Mouse (Mus musculus) retina, postnatal 1 day (tissue): Measurements from ENCODE around the gene Slc16a14.
A peak's percentile ranks its signal among the peaks of the same experiment; 100 is the strongest.

Experiments
- DNase-seq: peaks from one replicate; pipeline ENCODE4 v3.0.0-alpha.2; 2012

Gene Slc16a14

GRCm38 (mm10) chr1:84910177-84910804 lies 24.6 kb downstream of the Slc16a14 start:
- DNase-seq: no peak

GRCm38 (mm10) chr1:84904467-84904866 lies 30.5 kb downstream of the Slc16a14 start:
- DNase-seq: no peak

GRCm38 (mm10) chr1:84899156-84899555 lies 35.8 kb downstream of the Slc16a14 start:
- DNase-seq: no peak

DNA sequence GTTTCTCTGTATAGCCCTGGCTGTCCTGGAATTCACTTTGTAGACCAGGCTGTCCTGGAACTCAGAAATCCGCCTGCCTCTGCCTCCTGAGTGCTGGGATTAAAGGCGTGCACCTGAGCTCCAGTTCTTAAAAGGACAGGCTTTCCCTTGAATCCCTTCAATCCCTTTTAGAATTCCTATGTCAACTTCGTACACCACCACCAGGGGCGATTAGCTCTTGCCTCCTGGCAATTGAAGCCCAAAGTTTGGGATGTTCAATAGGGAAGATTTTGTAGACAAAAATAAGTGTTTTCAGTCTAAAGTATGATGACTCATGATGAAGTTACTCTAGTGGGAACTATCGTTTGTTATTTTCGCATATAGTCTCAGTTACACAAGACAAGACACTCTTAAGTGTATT lies 37.6 kb downstream of the Slc16a14 start:
- no peak for DNase-seq

GRCm38 (mm10) chr1:84891746-84892145 lies 43.2 kb downstream of the Slc16a14 start:
- no peak for DNase-seq

- no peak for DNase-seq
Measured at GRCm38 (mm10) chr1:84890503-84890902, 44.4 kb downstream of the Slc16a14 start.

DNA sequence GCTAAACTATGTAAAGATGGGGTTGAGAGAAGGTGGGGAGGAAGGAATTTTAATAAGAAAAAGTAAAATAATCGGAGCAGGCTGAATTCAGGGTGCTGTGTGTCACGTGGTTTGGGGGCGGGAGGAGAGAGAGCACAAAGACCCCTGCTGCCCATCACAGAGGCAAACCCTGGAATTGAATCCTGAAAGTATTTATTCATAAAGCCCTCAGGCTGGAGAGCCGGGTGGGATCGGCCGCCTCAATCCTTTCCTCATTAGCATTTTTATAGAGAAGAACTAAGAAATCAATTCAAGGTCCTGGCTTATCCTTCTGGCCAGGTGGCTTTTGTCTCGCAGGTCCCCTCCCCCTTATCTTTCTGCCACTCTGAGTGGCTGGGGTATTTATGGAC lies 44.9 kb downstream of the Slc16a14 start:
- DNase-seq: peak; percentile 23

DNA sequence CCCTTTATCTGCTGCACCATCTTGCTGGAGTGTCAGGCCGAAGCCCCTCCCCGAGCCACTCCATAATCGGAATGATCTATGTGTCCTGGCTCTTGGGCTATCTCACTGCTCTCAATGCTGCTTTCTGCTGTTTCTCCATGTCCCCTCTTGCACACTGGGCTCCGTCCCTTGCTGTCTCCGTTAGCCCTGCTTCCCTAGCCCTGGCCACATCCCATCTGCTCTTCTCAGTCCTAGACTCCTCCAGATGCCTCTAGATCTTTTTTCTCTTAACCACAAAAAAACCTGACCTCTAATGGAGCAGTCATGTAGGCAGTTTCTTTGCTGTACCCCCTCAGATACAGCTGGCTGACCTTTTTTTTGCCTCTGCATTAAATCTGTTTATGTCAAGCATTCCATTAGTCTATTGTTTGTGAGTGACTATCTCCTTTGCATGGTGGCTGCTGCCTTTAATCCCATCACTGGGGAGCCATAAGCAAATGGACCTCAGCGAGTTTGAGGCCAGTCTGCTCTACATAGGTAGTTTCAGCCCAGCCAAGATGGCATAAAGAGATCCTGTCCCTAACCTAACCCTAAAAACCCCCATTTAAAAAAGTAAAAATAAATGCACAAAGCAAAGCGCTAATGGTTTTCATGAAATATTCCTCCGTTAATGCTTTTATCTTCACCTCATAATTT lies 45.5 kb downstream of the Slc16a14 start:
- DNase-seq: no peak

DNA sequence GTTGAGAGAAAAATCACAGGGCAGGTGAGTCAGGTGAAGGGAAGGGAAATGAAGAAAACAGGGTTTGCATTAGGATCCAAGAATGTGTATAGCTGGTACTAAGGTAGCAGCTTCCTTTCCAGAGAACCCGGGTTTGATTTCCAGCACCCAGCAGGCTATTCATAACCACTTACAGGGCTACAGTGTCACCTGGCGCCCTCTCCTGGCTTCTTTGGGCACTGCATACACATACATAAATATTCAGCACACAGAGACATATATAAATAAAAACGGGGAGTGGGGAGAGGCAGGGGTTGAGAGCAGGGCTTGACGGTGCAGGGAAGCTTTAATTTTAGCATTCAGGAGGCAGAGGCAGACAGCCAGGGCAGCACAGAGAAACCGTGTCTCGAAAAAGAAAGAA lies 49.0 kb downstream of the Slc16a14 start:
- DNase-seq: no peak

DNA sequence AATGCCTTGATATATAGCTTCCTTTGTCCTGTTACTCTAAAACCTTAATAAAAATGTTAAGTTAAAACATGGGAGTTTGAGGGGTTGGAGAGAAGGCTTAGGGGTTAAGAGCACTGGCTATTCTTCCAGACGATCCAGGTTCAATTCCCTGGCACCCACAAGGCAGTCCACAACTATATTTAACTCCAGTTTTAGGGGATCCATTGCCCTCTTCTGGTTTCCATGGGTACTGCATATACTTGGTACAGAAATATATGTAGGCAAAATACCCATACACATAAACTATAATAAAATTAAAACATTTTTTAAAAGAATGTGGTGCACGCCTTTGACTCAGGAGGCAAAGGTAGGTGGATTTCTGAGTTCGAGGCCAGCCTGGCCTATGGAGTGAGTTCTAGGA lies 49.8 kb downstream of the Slc16a14 start:
- DNase-seq: no peak

GRCm38 (mm10) chr1:84883889-84884288 lies 51.0 kb downstream of the Slc16a14 start:
- no peak for DNase-seq

GRCm38 (mm10) chr1:84882937-84883336 lies 52.0 kb downstream of the Slc16a14 start:
- no peak for DNase-seq

GRCm38 (mm10) chr1:84882066-84882532 lies 52.8 kb downstream of the Slc16a14 start:
- no peak for DNase-seq

GRCm38 (mm10) chr1:84881248-84882065 lies 53.5 kb downstream of the Slc16a14 start:
- no peak for DNase-seq

DNA sequence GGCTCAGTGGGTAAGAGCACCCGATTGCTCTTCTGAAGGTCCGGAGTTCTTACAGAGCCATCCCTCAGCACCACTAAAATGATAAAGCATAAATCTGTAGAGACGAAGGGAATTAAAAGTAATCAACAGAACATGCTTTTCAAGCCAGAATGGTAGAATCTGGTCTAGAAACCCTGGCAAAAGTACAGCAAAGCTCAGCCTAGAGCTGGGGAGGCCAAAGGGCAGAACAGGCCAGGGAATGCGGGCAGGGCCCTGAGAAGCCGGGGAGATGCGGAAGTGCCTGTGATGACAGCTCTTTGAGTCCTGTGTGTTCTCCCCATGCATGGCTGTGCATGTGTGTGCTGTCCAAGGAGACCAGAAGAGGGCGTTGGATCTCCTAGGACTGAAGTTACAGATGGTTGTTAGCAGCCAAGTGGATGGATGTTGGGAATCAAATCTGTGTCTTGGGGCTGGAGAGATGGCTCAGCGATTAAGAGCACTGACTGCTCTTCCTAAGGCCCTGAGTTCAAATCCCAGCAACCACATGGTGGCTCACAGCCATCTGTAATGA lies 55.3 kb downstream of the Slc16a14 start:
- DNase-seq: no peak

GRCm38 (mm10) chr1:84877590-84877989 lies 57.3 kb downstream of the Slc16a14 start:
- DNase-seq: no peak

DNA sequence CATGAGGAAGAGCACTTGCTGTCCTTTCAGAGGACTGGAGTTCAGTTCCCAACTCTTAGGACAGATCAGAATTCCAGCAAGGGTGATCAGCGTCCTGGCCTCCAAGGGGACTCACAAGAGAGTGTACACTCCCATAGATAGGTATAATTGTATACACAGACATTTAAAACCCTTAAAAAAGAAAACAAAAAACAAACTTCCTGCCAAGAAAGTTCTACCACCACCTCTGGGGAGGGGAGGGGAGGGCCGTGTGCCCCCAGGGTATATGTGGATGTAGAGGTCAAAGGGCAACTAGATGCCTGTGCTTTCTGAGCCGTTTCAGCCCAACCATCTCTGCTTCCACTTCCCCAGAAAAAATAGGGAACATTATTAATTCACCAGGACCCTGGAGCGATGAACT lies 62.0 kb downstream of the Slc16a14 start:
- DNase-seq: no peak

DNA sequence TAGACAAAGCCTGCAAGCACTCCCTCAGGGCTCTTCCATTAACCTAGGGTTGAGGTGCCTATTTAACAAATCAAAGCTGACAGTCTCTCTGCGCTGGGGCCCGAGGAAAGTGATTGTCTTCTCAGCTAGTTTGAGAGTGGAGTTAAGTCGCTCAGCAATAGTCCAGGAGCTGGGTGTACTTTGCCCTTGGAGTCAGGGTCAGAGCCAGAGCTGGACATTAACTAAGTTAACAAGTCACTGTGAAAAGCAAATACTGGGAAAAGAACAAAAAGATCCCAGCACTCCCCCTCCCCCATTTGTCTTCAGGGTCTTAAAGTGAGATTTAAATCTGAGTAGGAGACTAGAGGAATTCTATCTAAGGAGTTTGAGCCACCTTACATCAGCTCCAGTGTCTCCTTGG lies 62.8 kb downstream of the Slc16a14 start:
- no peak for DNase-seq

DNA sequence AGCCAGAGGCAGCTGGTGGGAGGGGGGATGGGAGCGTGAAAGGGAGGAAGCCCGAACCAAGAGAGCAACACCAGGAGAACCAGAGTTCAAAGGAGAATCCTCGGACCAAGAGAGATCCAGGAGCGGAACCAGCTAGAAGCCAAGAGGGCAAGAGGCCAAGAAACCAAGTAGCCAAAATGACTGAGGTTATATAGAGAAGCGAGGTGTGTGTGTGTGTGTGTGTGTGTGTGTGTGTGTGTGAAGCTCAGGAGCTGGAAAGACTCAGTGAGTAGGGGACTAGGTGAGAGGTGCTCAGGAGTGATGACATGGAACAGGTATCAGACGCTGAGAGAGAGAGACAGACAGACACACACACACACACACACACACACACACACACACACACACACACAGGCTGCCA lies 63.8 kb downstream of the Slc16a14 start:
- DNase-seq: no peak

DNA sequence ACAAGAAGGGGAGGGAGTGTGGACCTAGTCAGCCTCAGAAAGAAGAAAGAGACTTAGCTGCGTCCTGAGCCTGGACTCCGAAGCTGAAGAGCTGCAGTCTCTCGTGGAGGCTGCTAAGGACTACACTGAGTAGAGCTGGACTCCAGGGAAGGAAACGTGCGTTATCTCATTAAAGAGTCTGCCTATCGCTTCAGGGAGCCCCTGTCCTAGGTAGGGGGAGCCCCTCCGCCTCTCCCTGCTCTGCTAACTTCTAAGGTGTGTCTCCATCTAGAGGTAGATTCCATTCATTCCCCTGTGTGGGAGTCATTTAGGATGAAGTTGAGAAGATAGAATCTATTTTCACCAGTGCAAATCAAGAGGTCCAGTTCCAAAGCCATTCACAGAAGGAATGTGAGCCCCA lies 65.4 kb downstream of the Slc16a14 start:
- no peak for DNase-seq

DNA sequence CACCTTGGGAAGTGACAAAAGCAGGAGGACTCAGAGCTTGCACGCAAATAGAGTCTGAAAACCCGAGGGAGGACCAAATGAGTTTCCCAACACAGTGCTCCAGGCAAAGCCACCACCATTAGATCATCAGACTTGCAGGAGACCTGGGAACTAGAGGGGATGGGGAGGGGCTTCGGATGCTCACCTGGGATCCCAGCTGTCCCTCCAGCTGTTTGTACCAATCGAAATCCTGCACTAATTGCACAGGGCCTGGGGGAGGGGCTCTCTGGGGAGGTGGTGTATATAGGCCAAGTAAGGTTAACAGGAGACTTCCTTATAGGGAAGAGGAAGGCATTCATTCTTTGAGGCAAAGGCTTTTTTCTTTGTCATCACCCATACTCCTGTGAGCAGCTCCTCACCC lies 66.1 kb downstream of the Slc16a14 start:
- no peak for DNase-seq

DNA sequence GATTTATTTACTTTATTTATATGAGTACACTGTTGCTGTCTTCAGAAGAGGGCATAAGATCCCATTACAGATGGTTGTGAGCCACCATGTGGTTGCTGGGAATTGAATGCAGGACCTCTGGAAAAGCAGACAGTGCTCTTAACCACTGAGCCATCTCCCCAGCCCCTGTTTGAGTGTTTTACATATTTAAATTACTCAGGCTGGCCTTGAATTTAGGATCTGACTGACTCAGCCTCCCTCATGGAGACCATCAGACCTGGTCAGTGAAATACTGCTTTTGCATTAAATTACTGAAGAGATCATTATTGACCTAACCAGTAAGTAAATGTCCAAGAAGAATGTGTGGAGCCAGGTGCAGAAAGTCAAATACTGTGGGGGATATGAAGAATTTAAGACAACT lies 66.6 kb downstream of the Slc16a14 start:
- no peak for DNase-seq

DNA sequence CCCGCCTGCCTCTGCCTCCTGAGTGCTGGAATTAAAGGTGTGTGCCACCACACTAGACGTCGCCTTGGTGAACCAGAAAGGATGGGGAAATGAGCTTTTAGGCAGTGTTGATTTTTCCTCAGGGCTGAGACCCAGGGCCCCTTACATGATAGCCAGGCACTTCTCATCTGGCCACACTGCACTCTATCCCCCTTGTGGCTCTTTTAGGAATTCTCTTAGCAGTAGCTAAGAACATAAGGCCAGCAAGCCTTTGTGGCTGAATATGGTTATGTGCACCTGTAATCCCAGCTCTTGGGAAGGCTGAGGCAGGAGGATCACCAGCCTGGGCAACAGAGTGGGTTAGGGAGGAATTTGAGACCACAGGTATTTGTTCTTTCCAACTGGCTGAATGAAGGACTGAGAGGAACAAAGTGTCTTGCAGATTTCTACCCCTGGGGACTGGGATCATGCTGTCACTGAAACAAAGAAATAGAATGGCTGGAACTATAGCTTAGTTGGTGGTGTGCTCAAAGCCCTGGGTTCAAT lies 68.2 kb downstream of the Slc16a14 start:
- no peak for DNase-seq
